Mouse (Mus musculus): ENCODE measurements at regions not wholly inside any gene's neighbourhood (a gene's known extent, or its start where the extent isn't known, plus 50 kb on each side); places are given as distances from the start of the nearest gene placed in this dataset.

GRCm38 (mm10) chr11:71855058-71855457, 105.3 kb downstream of the Wscd1 start:
- TF ChIP-seq CTCF (IDR thresholded peaks at IDR 0.05; ENCODE audit: borderline replicate concordance, control insufficient read depth, extremely low read depth, insufficient read depth, low read length, poor library complexity) (no peak), POLR2A (IDR thresholded peaks at IDR 0.05; ENCODE audit: control insufficient read depth, extremely low read depth, insufficient read depth, low read length, poor library complexity) (no peak)

Measured in thymus, adult 2 months (tissue).